Comparison of ENCODE assay signal across 28 mouse cellular contexts in genomic region chr13:50960909-50961308, GRCm38 (mm10).
DNase-seq lines count a peak whose midpoint lies in the region; ATAC-seq and TF ChIP-seq lines count a peak whose summit lies in the region.
"Had no signal": no experiment of that assay in that cellular context is flagged by ENCODE, and none has a peak within 500 bp of the region (broad histone marks: within the 10 kb centered on the region; RNA-seq: fewer than 3 reads in every experiment).

No protein-coding gene starts in this region.

- ATAC-seq in frontal cortex, adult (ENCODE audit: low TSS enrichment): peak; percentile 27; the same call in 1 of the 2 replicates
- ATAC-seq: activated CD4-positive, CD25-positive, alpha-beta regulatory T cell, adult 4 months; forebrain, embryonic 14.5 days; forebrain, embryonic 16.5 days; Patski had no signal

- no peaks in the 10 kb centered on the region for H3K79me2 ChIP-seq in C2C12 (ENCODE audit: control insufficient read depth, insufficient read depth)
- no peaks in the 10 kb centered on the region for H3K79me2 ChIP-seq in myocyte (ENCODE audit: control insufficient read depth, insufficient read depth)

- TF ChIP-seq CTCF in C2C12 (IDR thresholded peaks at IDR 0.05; ENCODE audit: control insufficient read depth, insufficient read depth, insufficient read length): no peak

- peak overlapping the region; percentile 71 for H3K4me2 ChIP-seq in myocyte (ENCODE audit: low read depth)
- H3K4me2 ChIP-seq: embryonic facial prominence, embryonic 13.5 days; embryonic facial prominence, embryonic 15.5 days; forebrain, embryonic 12.5 days had no signal

- H3ac ChIP-seq in C2C12 (ENCODE audit: control insufficient read depth, insufficient read length, low read depth) (no peak overlapping the region), myocyte (ENCODE audit: control insufficient read depth, insufficient read length) (no peak overlapping the region)

- H3K36me3 ChIP-seq in C2C12 (ENCODE audit: control insufficient read depth, insufficient read depth): no peaks in the 10 kb centered on the region
- no peaks in the 10 kb centered on the region for H3K36me3 ChIP-seq in myocyte (ENCODE audit: control insufficient read depth, insufficient read depth)
- H3K36me3 ChIP-seq: embryonic facial prominence, embryonic 13.5 days; embryonic facial prominence, embryonic 15.5 days; forebrain, embryonic 10.5 days; forebrain, embryonic 12.5 days; G1E had no signal

- no peak for TF ChIP-seq POLR2A in myocyte (IDR thresholded peaks at IDR 0.05; ENCODE audit: insufficient read length, low read depth)

- DNase-seq in frontal cortex, postnatal 10 days (ENCODE audit: low spot score in 2 of 2): no peak
- DNase-seq in brain, adult 2 months (ENCODE audit: low read depth, low spot score): peak; percentile 24
- DNase-seq in left cerebral cortex, adult 18-20 months (ENCODE audit: low spot score in 2 of 2): no peak
- DNase-seq in retina, postnatal 1 day: no peak
- DNase-seq: adrenal gland, adult 8-10 months; adrenal gland, postnatal 14 days; adrenal gland, postnatal 36 days; B cell, adult 2 months; cerebellum, adult 11 months; cerebellum, adult 18-20 months; cerebellum, adult 8-10 months; cerebellum, adult 9-11 months; cerebellum, postnatal 14 days; cerebellum, postnatal 36 days; embryo, embryonic 11 days had no signal

- H3K4me3 ChIP-seq in C2C12 (ENCODE audit: insufficient read depth, poor library complexity, severe bottlenecking) (no peak overlapping the region), myocyte (no peak overlapping the region)
- H3K4me3 ChIP-seq: embryonic facial prominence, embryonic 13.5 days; embryonic facial prominence, embryonic 15.5 days; erythroblast, embryonic 14.5 days; forebrain, embryonic 10.5 days; forebrain, embryonic 12.5 days had no signal

- no peaks in the 10 kb centered on the region for H3K27me3 ChIP-seq in C2C12 (ENCODE audit: control insufficient read depth, insufficient read depth, insufficient read length)
- no peaks in the 10 kb centered on the region for H3K27me3 ChIP-seq in myocyte (ENCODE audit: control insufficient read depth, insufficient read depth, insufficient read length)
- H3K27me3 ChIP-seq: embryonic facial prominence, embryonic 13.5 days; embryonic facial prominence, embryonic 15.5 days; forebrain, embryonic 12.5 days; Patski had no signal

- H3K79me3 ChIP-seq in C2C12 (ENCODE audit: low read depth): no peaks in the 10 kb centered on the region

TF ChIP-seq in C2C12, 6 proteins besides CTCF, POLR2A, EP300 and RAD21:
- TF ChIP-seq MYOG (IDR thresholded peaks at IDR 0.05; ENCODE audit: control insufficient read depth, extremely low read depth, insufficient read length) (no peak), MYOD1 (IDR thresholded peaks at IDR 0.05; ENCODE audit: control insufficient read depth, insufficient read length, low read depth) (peak; percentile 86), CEBPB (IDR thresholded peaks at IDR 0.05; ENCODE audit: low read depth) (no peak), MAX (IDR thresholded peaks at IDR 0.05) (no peak), FOSL1 (IDR thresholded peaks at IDR 0.05; ENCODE audit: insufficient read depth, low read length, poor library complexity, severe bottlenecking) (no peak)

TF ChIP-seq in myocyte, 11 proteins besides CTCF, POLR2A, EP300 and RAD21:
- TF ChIP-seq MYOG (IDR thresholded peaks at IDR 0.05; ENCODE audit: control insufficient read depth in 1 of 3, insufficient read depth in 1 of 3, insufficient read length in 2 of 3, low read depth in 2 of 3) (peak; percentile 25 to 87 (median 41)), POLR2AphosphoS2 (IDR thresholded peaks at IDR 0.05; ENCODE audit: insufficient read length, low read depth) (no peak), TCF3 (IDR thresholded peaks at IDR 0.05; ENCODE audit: insufficient read length, low read depth) (no peak), CEBPB (IDR thresholded peaks at IDR 0.05; ENCODE audit: insufficient read depth, poor library complexity, severe bottlenecking) (no peak), MYOD1 (IDR thresholded peaks at IDR 0.05; ENCODE audit: control insufficient read depth in 1 of 3, insufficient read length in 2 of 3, low read depth in 2 of 3) (peak; percentile 20 to 93 (median 85))
